Mouse (Mus musculus) CD8-positive naive resting alpha-beta T cell, adult 2 months (primary cell): ENCODE measurements around the gene Esp6.
"Not testable (repeated sequence)": the region's sequence is repeated elsewhere in the genome, so short reads cannot be mapped to it uniquely, and the experiment has no call there.

ENCODE experiments used
- DNase-seq, 2 experiments: peaks; one replicate each; pipeline ENCODE4 v3.0.0; 2022; ENCODE audit warnings: low read depth in 2 of 2, low spot score in 2 of 2

The Esp6 gene

DNA sequence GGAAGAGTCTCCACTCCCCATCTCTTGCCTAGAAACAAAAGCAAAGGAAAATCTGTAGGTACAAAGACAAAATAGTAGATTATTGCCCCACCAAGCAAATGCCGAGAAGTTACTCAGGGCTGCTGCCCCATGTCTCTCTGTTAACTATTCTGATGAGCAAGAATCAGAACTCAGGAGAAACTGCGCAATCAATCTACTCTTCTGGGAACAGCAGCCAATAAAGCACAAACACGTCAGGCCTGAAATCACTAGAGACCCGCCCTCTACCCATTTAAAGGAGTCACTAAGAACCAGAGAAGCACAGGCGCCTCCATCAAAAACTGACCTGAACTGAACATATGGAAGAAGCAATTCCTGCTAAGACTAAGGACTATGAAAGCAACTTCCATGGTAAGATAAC lies at the start of gene Esp6:
Esp6 (plus strand) TSS at position 301 of the 400 bp plus-strand sequence.
- no peak for DNase-seq

DNA sequence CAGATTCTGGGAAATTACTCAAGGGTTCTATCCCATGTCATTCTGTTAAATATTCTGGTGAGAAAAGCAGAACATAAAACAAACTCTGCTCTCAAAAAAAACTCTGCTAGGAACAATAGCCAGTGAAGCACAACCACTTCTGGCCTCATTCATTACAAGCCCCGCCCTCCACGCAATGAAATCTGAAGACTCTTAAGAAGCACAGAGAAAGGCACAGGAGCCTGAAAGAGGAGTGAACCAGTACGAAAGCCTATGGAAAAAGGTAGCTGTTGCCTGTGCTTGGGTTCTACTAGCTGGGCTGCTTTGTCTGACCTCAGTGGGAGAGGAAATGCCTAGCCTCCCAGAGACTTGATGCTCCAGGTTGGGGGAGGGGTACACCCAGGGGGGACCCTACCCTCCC lies 41.5 kb upstream of the Esp6 start, which contains the start of gene Esp8:
Esp8 (plus strand) TSS at position 205 of the 400 bp plus-strand sequence.
- DNase-seq = no peak

DNA sequence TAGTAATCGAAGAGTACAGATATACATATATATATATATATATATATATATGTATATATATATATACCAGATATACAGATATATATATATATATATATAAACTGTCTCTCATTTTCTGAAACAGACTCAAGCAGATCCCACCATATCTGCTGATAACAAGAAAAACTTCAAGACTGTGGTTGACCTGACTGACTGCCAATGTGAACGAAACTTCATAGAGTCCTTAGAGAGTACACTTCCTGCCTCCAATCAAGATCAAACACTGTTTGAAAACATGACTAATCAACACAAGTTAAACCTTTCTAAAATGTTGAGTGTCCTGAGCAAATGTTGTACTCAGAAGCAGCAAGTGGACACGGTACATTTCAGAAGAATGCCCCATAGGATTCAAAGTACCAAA lies 31.5 kb upstream of the Esp6 start:
- DNase-seq = no peak

DNA sequence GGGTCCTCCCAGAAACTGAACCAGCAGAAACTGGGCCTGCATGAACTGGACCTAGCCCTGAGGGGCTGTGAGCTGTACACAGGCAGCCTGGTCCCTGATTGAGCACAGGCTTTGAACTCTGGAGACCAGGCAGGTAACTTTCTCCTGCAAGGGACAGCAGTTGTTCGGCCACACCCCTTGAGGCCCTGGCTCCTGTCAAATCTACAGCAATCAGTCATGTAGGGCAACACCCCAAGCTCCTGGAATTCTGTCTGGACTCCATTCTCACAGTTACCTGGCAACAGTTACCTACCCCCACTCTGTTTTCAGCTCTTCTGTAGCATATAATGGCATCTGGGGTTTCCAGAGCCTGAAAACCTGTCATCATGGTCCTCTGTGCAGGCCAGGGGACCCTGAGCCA lies 30.2 kb upstream of the Esp6 start:
- DNase-seq = no peak

DNA sequence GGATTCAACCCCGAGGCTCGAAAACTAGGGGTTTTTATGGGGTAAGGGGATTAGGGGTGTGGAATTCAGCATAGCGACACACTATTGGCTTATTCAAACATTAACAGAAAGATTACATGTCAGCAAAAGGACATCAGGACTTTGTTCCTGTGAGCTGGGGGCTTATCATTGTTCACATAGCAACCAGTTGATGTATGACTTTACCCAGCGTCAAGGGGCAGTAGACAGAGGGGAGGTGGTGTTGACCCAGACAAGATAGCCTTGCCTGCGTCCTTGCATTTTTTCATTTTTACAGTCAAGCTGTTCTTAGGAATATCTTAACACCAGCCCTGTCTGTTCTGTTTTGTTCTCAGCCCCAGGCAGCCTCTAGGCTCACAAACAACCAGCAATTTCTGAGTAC lies 14.3 kb upstream of the Esp6 start:
- DNase-seq = not testable (repeated sequence)

DNA sequence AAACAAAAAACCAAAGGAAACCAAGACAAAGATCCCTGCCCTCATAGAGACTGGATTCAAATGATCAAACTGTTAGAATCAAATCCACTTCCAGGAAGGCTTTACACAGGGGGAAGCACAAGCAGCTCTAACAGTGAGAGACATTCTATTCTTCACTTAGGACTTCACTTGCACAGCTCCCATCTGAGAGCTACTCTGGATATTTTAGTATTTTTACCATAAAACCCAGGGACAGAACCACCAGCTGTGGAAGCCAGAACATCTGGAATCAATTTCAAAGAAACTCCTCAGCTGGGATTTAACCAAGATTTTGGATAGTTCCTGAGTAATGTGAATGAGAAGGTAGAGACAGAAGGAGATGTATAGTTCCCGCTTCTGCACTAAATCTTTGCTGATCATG lies 7.8 kb upstream of the Esp6 start:
- DNase-seq = no peak

DNA sequence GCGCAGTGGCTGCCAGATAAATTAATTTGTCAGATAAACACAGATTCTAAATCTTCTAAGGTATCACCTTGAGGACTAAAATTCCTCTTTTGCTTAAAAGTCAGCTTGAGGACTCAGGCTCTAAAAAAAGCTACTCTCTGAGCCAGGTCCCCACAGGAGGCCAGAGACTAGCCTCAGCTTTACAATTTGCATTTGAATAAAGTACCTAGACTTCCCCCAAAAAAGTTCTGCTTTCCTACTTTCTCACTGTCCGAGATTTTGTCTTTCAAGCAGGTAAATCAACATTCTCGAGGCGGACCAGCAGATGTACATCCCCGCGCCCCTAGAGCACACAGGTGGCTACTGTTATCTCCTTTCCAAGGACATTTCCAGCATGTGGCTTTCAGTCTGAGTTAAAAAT lies 22.6 kb downstream of the Esp6 start:
- not testable (repeated sequence) for DNase-seq

DNA sequence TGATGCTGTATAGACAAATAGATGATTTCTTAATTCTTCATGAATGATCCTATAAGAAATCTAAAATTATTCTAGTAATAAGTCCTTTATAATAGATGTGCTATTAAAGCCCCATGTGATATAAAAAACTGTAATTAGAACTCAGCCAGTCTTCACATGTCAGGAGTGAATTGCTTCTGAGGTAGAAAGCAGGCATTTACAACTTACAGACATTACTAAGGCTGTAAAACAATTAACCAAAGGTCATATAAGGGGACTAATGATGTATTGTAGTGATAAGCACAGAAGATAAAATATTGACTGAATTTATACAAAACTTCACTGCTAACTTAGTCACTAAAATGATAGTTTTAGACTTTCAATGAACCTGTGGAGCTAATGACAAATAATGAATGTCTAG lies 30.0 kb downstream of the Esp6 start:
- no peak for DNase-seq

DNA sequence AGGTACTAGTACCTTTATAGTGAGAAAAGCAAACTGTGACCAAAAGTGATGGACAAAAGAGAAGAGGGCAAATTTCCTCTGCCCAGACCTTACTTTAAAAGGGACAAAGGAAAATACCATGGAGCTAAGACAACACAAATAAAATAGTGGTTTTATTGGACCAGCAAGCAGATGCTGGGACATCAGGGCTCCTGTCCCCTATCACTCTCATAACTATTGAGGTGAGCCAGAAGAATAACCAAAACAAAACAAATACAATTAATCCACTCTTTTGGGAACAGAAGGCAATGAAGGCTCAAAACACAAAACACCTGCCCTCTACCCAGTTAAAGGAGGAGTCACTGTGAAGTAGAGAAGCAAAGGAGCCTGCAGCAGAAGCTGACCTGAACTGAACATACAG lies 37.0 kb downstream of the Esp6 start, which contains the start of gene Esp4:
Esp4 (plus strand) TSS at position 301 of the 400 bp plus-strand sequence.
- DNase-seq = no peak
